Mouse (Mus musculus): ENCODE measurements at regions not wholly inside any gene's neighbourhood (a gene's known extent, or its start where the extent isn't known, plus 50 kb on each side); places are given as distances from the start of the nearest gene placed in this dataset.

DNA sequence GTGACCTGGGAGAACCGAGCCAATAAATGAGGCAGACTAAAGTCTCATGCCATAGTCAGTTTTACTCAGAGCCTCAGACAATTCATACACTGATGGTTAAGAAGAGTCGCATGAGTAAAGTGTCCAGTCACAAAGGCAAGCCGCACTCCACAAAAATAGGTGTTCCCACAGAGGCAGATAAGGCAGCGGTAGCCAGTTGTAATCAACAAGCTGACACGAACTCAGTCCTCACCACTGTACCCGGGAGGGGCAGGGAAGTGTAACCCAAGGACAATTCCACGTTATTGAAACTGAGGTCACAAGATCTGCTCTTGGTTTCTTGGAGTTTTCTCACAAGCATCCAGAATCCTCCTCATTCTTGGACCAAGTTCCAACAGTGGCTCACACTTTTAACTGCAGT is 125.9 kb downstream of the Evx1 start:
- ATAC-seq (ENCODE audit: low read depth): no peak
- 90% methylated on average over 7 of the region's 7 CpGs for WGBS

DNA sequence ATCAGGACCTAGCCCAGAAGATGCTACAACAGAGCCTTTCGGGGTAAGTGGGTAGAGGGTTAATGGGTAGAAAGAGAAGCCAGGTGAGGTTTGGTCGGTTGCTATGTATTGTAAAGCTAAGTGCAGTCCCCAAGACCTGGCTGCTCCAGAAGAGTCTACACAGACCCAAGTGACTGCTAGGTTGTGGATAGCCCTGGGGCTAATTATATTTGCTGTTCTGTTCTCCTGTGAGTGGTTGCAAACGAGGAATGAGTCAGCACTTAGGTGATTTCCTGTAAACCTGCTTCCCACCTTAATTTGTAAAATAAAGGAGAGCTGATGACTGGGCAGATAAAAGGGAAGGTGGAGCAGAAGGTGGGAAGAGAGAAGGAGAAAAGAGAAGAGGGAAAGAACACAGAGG is 126.9 kb downstream of the Evx1 start:
- 71% methylated on average over 3 of the region's 3 CpGs for WGBS
- Histone ChIP-seq H3K4me3 (ENCODE audit: low read depth, low read length) (no peak overlapping the region), H3K4me1 (ENCODE audit: control insufficient read depth, insufficient read depth, low read length) (0 out of 2 replicates have a peak, but pooled peaks cover 4% of the 10 kb centered on the region)

More for the DNA sequence above, 125.9 kb downstream of the Evx1 start:
- Histone ChIP-seq H3K27ac (ENCODE audit: low read depth, low read length) (no peak overlapping the region), H3K4me2 (ENCODE audit: low read depth, low read length) (no peak overlapping the region), H3K4me1 (ENCODE audit: control insufficient read depth, insufficient read depth, low read length) (0 out of 2 replicates have a peak, but pooled peaks cover 4% of the 10 kb centered on the region), H3K4me3 (ENCODE audit: low read depth, low read length) (no peak overlapping the region), H3K9ac (replicated peaks; ENCODE audit: low read depth, low read length) (no peak overlapping the region), H3K36me3 (ENCODE audit: control insufficient read depth, insufficient read depth, low read length) (no peaks in the 10 kb centered on the region), H3K9me3 (ENCODE audit: control insufficient read depth, low read length) (no peaks in the 10 kb centered on the region), H3K27me3 (ENCODE audit: control insufficient read depth, insufficient read depth, low read length) (no peaks in the 10 kb centered on the region; the same call in 1 of the 2 replicates)

DNA sequence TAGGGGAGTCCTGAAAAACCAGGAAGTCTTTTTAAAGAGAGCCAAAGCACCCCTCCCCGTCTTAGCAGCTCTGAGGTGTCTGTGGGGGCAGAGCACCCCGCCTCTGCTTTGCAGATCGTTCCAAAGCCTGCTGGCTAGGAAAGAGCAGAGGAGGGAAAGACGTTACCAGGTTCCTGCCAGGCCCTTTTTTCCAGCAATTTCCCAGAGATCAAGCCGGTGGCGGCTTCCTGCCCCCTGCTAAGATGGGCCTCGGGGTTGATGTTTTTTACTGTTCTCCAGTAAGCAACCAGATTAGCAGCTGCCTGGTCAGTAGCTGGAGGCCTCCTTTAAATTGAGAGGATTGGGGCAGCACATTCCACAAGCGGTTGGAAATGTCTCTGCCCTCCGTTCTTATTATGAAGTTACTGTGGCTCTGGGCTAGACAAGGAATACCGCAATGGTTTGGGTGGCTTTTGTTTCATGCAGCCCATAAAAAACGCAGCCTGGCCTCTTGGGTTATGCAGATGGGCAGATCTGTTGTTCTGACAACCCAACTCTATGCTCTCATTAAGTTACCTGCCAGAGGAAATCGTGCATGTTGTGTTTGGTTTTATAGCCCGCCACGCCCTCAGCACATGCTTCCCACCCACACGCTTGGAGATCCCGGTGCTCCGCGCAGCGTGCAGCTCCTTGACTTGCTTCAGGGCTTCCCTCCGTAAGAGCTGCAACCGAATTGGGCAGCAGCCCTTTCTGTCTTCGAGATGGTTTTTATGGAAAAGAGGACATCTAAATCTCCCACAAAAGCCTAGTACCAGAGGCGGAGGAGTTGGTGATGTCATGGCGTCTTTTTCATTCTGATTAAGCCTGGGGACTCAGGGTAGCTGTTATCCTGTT is 130.1 kb downstream of the Evx1 start:
- Histone ChIP-seq H3K36me3 (ENCODE audit: control insufficient read depth, insufficient read depth, low read length) (no peaks in the 10 kb centered on the region), H3K4me2 (ENCODE audit: low read depth, low read length) (peak overlapping the region; percentile 31), H3K9ac (replicated peaks; ENCODE audit: low read depth, low read length) (no peak overlapping the region), H3K4me1 (ENCODE audit: control insufficient read depth, insufficient read depth, low read length) (0 out of 2 replicates have a peak, but pooled peaks cover 4% of the 10 kb centered on the region), H3K9me3 (ENCODE audit: control insufficient read depth, low read length) (no peaks in the 10 kb centered on the region), H3K4me3 (ENCODE audit: low read depth, low read length) (no peak overlapping the region), H3K27ac (ENCODE audit: low read depth, low read length) (no peak overlapping the region), H3K27me3 (ENCODE audit: control insufficient read depth, insufficient read depth, low read length) (no peaks in the 10 kb centered on the region; the same call in 1 of the 2 replicates)
- no peak for ATAC-seq (ENCODE audit: low read depth)
- 30% methylated on average over 24 of the region's 24 CpGs for WGBS

More for the DNA sequence above, 126.9 kb downstream of the Evx1 start:
- Histone ChIP-seq H3K27me3 (ENCODE audit: control insufficient read depth, insufficient read depth, low read length) (no peaks in the 10 kb centered on the region; the same call in 1 of the 2 replicates), H3K4me2 (ENCODE audit: low read depth, low read length) (no peak overlapping the region), H3K27ac (ENCODE audit: low read depth, low read length) (no peak overlapping the region), H3K9ac (replicated peaks; ENCODE audit: low read depth, low read length) (no peak overlapping the region), H3K9me3 (ENCODE audit: control insufficient read depth, low read length) (no peaks in the 10 kb centered on the region), H3K36me3 (ENCODE audit: control insufficient read depth, insufficient read depth, low read length) (no peaks in the 10 kb centered on the region)
- ATAC-seq (ENCODE audit: low read depth): no peak

DNA sequence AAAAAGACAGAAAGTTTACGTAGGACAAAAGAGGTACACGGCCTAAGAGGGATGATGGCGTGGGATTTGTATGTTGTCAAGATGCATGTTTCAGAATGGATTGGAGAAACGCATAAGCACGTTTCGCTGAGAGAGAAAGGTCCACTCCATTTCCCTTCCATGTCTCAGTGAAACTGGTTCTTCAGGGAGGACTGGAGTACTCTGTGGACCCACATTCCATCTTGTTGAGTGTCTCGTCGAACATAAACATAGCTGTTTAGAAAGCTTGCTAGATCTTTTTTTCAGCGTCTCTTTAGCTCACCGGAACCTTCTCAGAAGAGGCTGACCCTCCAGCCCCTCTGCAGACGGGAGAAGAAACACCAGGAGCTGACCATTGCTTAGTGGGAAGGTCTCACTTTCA is 145.5 kb downstream of the Evx1 start:
- Histone ChIP-seq H3K9ac (replicated peaks; ENCODE audit: low read depth, low read length) (no peak overlapping the region), H3K36me3 (ENCODE audit: control insufficient read depth, insufficient read depth, low read length) (no peaks in the 10 kb centered on the region), H3K9me3 (ENCODE audit: control insufficient read depth, low read length) (no peaks in the 10 kb centered on the region), H3K27me3 (ENCODE audit: control insufficient read depth, insufficient read depth, low read length) (no peaks in the 10 kb centered on the region), H3K27ac (ENCODE audit: low read depth, low read length) (no peak overlapping the region), H3K4me2 (ENCODE audit: low read depth, low read length) (no peak overlapping the region), H3K4me1 (ENCODE audit: control insufficient read depth, insufficient read depth, low read length) (no peaks in the 10 kb centered on the region), H3K4me3 (ENCODE audit: low read depth, low read length) (no peak overlapping the region)
- ATAC-seq (ENCODE audit: low read depth): no peak
- WGBS: 89% methylated on average over 11 of the region's 11 CpGs

DNA sequence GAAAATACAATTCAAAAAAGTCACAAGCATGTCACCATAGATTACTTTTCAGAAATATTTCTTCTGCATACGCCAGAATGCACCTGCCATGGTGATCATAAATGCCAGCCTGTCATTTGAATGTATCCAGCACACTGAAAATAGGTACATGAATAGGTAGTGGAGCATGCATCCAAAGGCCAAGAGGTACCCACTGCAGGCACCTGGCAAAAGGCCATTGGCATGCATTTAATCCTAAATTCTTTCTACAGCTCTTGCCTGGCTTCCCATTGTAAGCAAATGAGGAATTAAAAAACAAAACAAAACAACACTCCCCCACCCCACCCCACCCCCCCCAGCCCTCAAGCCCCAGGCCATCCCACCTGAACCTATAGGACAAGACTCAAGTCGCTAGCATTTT is 147.9 kb downstream of the Evx1 start:
- Histone ChIP-seq H3K4me2 (ENCODE audit: low read depth, low read length) (no peak overlapping the region), H3K9me3 (ENCODE audit: control insufficient read depth, low read length) (no peaks in the 10 kb centered on the region), H3K36me3 (ENCODE audit: control insufficient read depth, insufficient read depth, low read length) (no peaks in the 10 kb centered on the region), H3K27ac (ENCODE audit: low read depth, low read length) (no peak overlapping the region), H3K4me3 (ENCODE audit: low read depth, low read length) (no peak overlapping the region), H3K4me1 (ENCODE audit: control insufficient read depth, insufficient read depth, low read length) (no peaks in the 10 kb centered on the region), H3K9ac (replicated peaks; ENCODE audit: low read depth, low read length) (no peak overlapping the region), H3K27me3 (ENCODE audit: control insufficient read depth, insufficient read depth, low read length) (no peaks in the 10 kb centered on the region)
- WGBS: 79% methylated on average over 2 of the region's 2 CpGs
- ATAC-seq (ENCODE audit: low read depth): no peak

DNA sequence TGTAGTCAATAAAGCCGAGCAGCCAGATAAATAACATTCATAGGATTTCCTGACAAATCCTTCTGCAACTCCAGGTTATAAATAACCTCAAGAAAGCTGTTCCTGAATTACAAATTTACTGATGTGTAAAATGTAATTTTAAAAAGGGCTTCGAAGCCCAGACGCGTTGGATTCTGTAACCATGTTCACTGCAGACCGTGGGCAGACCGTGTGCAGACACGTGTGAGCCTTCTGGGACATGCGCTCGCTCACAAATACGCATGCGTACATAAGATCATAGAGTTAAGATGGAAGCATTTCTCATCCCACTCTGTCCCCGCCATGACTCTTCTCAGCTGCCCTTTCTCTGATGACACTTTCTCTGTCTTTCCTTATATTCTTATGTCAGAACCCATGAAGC is 150.1 kb downstream of the Evx1 start:
- H3K9me3 ChIP-seq (ENCODE audit: control insufficient read depth, low read length): no peaks in the 10 kb centered on the region
- H3K27ac ChIP-seq (ENCODE audit: low read depth, low read length): no peak overlapping the region
- H3K36me3 ChIP-seq (ENCODE audit: control insufficient read depth, insufficient read depth, low read length): no peaks in the 10 kb centered on the region
- no peak for ATAC-seq (ENCODE audit: low read depth)
- H3K27me3 ChIP-seq (ENCODE audit: control insufficient read depth, insufficient read depth, low read length): no peaks in the 10 kb centered on the region
- H3K4me3 ChIP-seq (ENCODE audit: low read depth, low read length): no peak overlapping the region
- no peak overlapping the region for H3K4me2 ChIP-seq (ENCODE audit: low read depth, low read length)
- 72% methylated on average over 12 of the region's 12 CpGs for WGBS
- H3K9ac ChIP-seq (replicated peaks; ENCODE audit: low read depth, low read length): no peak overlapping the region
- H3K4me1 ChIP-seq (ENCODE audit: control insufficient read depth, insufficient read depth, low read length): no peaks in the 10 kb centered on the region

DNA sequence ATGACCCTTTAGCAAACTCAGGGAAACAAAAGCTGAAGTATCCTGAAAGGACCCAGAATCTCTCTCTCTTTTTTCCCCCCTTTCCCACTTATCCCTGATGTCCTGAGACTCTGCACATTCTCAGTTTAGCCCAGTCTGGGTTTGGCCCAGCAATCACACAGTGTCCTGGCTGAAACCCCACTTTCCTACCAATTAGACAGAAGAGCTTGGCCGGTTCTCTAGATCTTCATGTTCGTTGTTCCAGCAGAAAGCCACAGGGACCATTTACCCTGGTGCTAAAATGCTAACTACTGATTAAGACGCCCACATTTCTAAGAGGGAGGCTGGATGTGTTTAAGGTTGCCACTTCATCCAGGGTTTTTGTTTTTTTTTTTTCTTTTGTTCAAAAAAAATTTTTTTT is 151.3 kb downstream of the Evx1 start:
- Histone ChIP-seq H3K4me3 (ENCODE audit: low read depth, low read length) (no peak overlapping the region), H3K4me2 (ENCODE audit: low read depth, low read length) (no peak overlapping the region), H3K27me3 (ENCODE audit: control insufficient read depth, insufficient read depth, low read length) (no peaks in the 10 kb centered on the region), H3K27ac (ENCODE audit: low read depth, low read length) (no peak overlapping the region), H3K9ac (replicated peaks; ENCODE audit: low read depth, low read length) (no peak overlapping the region), H3K9me3 (ENCODE audit: control insufficient read depth, low read length) (no peaks in the 10 kb centered on the region), H3K4me1 (ENCODE audit: control insufficient read depth, insufficient read depth, low read length) (no peaks in the 10 kb centered on the region), H3K36me3 (ENCODE audit: control insufficient read depth, insufficient read depth, low read length) (no peaks in the 10 kb centered on the region)
- ATAC-seq (ENCODE audit: low read depth): no peak
- 64% methylated on average over 3 of the region's 3 CpGs for whole genome bisulfite sequencing

DNA sequence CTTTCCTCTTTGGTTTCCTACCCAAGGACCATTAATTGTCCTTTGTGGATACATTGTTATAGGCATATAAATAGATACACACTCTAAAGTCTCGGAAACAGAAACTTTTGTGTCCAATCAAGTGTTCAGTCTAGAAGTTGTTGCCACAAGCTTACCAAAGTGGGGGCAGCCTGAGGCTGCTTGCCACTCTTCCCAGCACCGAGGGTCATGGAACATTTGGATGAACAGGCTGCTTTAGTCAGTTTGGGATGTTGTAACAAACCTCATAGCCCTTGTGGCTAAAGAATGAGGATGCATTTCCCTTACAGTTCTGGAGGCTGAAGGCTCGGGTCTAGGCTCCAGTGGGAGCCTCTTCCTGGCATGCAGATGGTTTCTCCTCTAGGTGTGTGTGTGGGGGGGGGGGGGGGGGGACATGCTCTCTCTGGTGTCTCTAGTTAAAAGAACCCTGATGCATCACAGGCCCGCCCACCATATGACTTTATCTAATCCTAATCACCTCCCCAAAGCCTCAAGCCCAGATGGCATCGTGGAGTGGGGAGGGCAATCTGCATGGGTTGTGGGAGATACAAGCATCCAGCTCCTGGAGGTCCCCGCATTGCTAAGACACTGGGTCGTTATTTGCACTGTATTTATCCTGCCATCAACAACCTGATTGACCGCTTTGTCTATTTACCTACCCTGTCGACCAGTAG is 152.7 kb downstream of the Evx1 start:
- H3K9me3 ChIP-seq (ENCODE audit: control insufficient read depth, low read length): no peaks in the 10 kb centered on the region
- no peak for ATAC-seq (ENCODE audit: low read depth)
- H3K36me3 ChIP-seq (ENCODE audit: control insufficient read depth, insufficient read depth, low read length): no peaks in the 10 kb centered on the region
- WGBS: 86% methylated on average over 9 of the region's 9 CpGs
- no peak overlapping the region for H3K4me2 ChIP-seq (ENCODE audit: low read depth, low read length)
- no peak overlapping the region for H3K9ac ChIP-seq (replicated peaks; ENCODE audit: low read depth, low read length)
- H3K4me1 ChIP-seq (ENCODE audit: control insufficient read depth, insufficient read depth, low read length): no peaks in the 10 kb centered on the region
- H3K27ac ChIP-seq (ENCODE audit: low read depth, low read length): no peak overlapping the region
- no peak overlapping the region for H3K4me3 ChIP-seq (ENCODE audit: low read depth, low read length)
- H3K27me3 ChIP-seq (ENCODE audit: control insufficient read depth, insufficient read depth, low read length): no peaks in the 10 kb centered on the region

DNA sequence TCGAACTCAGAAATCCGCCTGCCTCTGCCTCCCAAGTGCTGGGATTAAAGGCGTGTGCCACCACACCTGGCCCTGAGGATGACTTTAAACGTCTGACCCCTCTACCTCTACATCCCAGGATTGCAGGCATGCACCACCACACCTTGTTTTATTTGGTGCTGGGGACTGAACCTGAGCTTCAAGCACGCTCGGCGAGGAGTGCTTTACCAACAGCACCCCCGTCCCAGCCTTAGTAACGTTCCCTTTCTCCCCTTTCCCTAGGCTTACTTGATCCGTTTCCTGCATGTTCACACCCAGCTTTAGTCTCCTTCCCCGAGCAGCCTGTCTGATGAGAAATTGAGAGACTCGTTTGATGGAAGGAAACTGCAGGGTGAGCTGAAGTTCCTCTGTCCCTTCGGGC is 157.5 kb downstream of the Evx1 start:
- Histone ChIP-seq H3K27ac (ENCODE audit: low read depth, low read length) (no peak overlapping the region), H3K9me3 (ENCODE audit: control insufficient read depth, low read length) (no peaks in the 10 kb centered on the region), H3K9ac (replicated peaks; ENCODE audit: low read depth, low read length) (no peak overlapping the region), H3K36me3 (ENCODE audit: control insufficient read depth, insufficient read depth, low read length) (no peaks in the 10 kb centered on the region), H3K4me3 (ENCODE audit: low read depth, low read length) (no peak overlapping the region), H3K4me2 (ENCODE audit: low read depth, low read length) (no peak overlapping the region), H3K4me1 (ENCODE audit: control insufficient read depth, insufficient read depth, low read length) (peaks cover 4% of the 10 kb centered on the region; the same call in 1 of the 2 replicates), H3K27me3 (ENCODE audit: control insufficient read depth, insufficient read depth, low read length) (no peaks in the 10 kb centered on the region)
- ATAC-seq (ENCODE audit: low read depth): no peak
- 87% methylated on average over 13 of the region's 13 CpGs for WGBS

Data from neural tube, embryonic 14.5 days (tissue).